Mouse (Mus musculus) retina, embryonic 14.5 days (tissue): Measurements from ENCODE around the gene Scfd2.
A peak's percentile ranks its signal among the peaks of the same experiment; 100 is the strongest.

Experiments used
- DNase-seq: peaks from one replicate; pipeline ENCODE4 v3.0.0-alpha.2; 2015; ENCODE audit warnings: low spot score

Gene Scfd2

GRCm38 (mm10) chr5:74240926-74241680 is 290.5 kb downstream of the Scfd2 start:
- no peak for DNase-seq

GRCm38 (mm10) chr5:74240298-74240697 is 291.3 kb downstream of the Scfd2 start:
- DNase-seq: no peak

- DNase-seq: no peak
These were observed 292.2 kb downstream of the Scfd2 start for GRCm38 (mm10) chr5:74239369-74239768.

- DNase-seq: no peak
These were observed 297.8 kb downstream of the Scfd2 start for GRCm38 (mm10) chr5:74233808-74234207.

- DNase-seq: no peak
These were observed 301.0 kb downstream of the Scfd2 start for GRCm38 (mm10) chr5:74230525-74230924.

- no peak for DNase-seq
These were observed 301.7 kb downstream of the Scfd2 start for GRCm38 (mm10) chr5:74229775-74230413.

- no peak for DNase-seq
These were observed 302.6 kb downstream of the Scfd2 start for GRCm38 (mm10) chr5:74228938-74229337.

GRCm38 (mm10) chr5:74227352-74227751 is 304.2 kb downstream of the Scfd2 start:
- DNase-seq: no peak

- DNase-seq: no peak
These were observed 305.4 kb downstream of the Scfd2 start for GRCm38 (mm10) chr5:74226183-74226582.

GRCm38 (mm10) chr5:74224480-74224879 is 307.1 kb downstream of the Scfd2 start:
- no peak for DNase-seq

- DNase-seq: no peak
These were observed 308.9 kb downstream of the Scfd2 start for GRCm38 (mm10) chr5:74222626-74223025.

- DNase-seq: peak; percentile 65
These were observed 313.0 kb downstream of the Scfd2 start for GRCm38 (mm10) chr5:74218524-74218923.

- no peak for DNase-seq
These were observed 316.4 kb downstream of the Scfd2 start for GRCm38 (mm10) chr5:74215125-74215524.

GRCm38 (mm10) chr5:74214501-74215110 is 317.0 kb downstream of the Scfd2 start:
- no peak for DNase-seq

GRCm38 (mm10) chr5:74211346-74211745 is 320.2 kb downstream of the Scfd2 start:
- DNase-seq: no peak

- DNase-seq: no peak
These were observed 321.9 kb downstream of the Scfd2 start for GRCm38 (mm10) chr5:74209640-74210039.

GRCm38 (mm10) chr5:74208438-74208837 is 323.1 kb downstream of the Scfd2 start:
- no peak for DNase-seq

GRCm38 (mm10) chr5:74207209-74207608 is 324.4 kb downstream of the Scfd2 start:
- DNase-seq: no peak

- DNase-seq: no peak
These were observed 324.9 kb downstream of the Scfd2 start for GRCm38 (mm10) chr5:74206649-74207048.

GRCm38 (mm10) chr5:74206038-74206437 is 325.5 kb downstream of the Scfd2 start:
- DNase-seq: no peak

GRCm38 (mm10) chr5:74205509-74205908 is 326.1 kb downstream of the Scfd2 start:
- no peak for DNase-seq

- no peak for DNase-seq
These were observed 327.1 kb downstream of the Scfd2 start for GRCm38 (mm10) chr5:74204465-74204864.

GRCm38 (mm10) chr5:74202515-74202914 is 329.0 kb downstream of the Scfd2 start:
- no peak for DNase-seq
